Mouse (Mus musculus): ENCODE results near the gene Ap5b1.

DNA sequence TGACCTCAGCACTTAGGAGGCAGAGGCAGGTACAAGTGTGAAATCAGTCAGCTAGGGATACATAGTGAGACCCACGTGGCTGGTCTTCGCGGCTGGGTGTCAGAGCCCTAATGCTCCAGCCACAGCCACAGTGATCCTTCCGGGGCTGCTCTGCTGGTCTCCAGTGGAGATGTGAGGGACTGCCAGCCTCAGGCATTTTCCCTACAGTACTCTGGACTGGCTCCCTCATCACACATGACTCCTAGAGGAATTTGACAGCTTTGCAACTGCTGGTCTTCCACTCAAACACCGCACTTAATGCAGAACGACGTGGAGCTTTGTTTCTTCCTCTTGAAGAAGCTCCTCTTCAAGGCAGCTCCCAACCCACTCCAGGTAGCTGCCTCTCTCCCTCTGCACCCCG, 38.4 kb downstream of the Ap5b1 start:
- no peak for TF ChIP-seq HCFC1 (IDR thresholded peaks at IDR 0.05; ENCODE audit: borderline replicate concordance, insufficient read depth, low read length)
- TF ChIP-seq MAFK (IDR thresholded peaks at IDR 0.05; ENCODE audit: insufficient read depth, low read depth, low read length), result no peak

Data from ES-E14 (cell line).